Mouse (Mus musculus) olfactory bulb, adult 2 months (tissue): ENCODE results near the gene BC030867.

ENCODE experiments used
- CTCF ChIP-seq: fragments of 200-500 bp; IDR thresholded peaks from 2 replicates; pipeline ENCODE4 v1.5.1; 2012; ENCODE audit warnings: low read depth, mild to moderate bottlenecking, low read length, moderate library complexity; ENCODE audit not compliant: insufficient read depth
- POLR2A ChIP-seq: fragments of 200-500 bp; IDR thresholded peaks from 2 replicates; pipeline ENCODE4 v1.6.1; 2012; ENCODE audit warnings: mild to moderate bottlenecking, low read depth, low read length, moderate library complexity; ENCODE audit not compliant: insufficient read depth

- TF ChIP-seq CTCF (no peak), POLR2A (no peak)
Observed at GRCm38 (mm10) chr11:102293971-102294370, 45.3 kb downstream of the BC030867 start.
